Mouse (Mus musculus) ES-CJ7 (cell line): ENCODE measurements around the gene Rnpepl1.
"Not testable (repeated sequence)": the region's sequence is repeated elsewhere in the genome, so short reads cannot be mapped to it uniquely, and the experiment has no call there.

ENCODE experiments used
- DNase-seq: peaks from one replicate; pipeline ENCODE4 v3.0.0; 2011; ENCODE audit warnings: low read depth, low spot score

Rnpepl1 gene

GRCm38 (mm10) chr1:92936467-92936866 lies 25.9 kb downstream of the Rnpepl1 start:
- DNase-seq = no peak

- no peak for DNase-seq
These were observed 27.2 kb downstream of the Rnpepl1 start for GRCm38 (mm10) chr1:92937797-92938196.

DNA sequence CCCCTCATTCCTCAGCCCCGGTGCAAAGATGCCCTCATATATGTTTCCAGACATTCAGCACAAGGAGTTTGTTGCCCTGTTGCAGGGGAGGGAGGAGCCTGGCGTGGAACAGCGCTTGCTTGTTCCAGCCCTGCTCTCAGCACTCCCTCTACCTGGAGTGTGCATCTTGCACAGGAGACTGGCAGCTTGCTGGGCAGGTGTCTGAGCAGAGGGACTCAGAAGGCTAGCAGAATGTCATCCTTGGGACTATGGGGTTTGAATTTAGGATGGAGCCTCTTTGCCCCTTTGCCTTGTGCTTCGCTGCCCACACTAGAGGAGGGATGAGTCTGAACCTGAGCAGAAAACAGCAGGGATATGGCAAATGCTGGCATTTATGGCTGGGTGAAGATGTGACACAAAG lies 29.2 kb downstream of the Rnpepl1 start:
- no peak for DNase-seq

DNA sequence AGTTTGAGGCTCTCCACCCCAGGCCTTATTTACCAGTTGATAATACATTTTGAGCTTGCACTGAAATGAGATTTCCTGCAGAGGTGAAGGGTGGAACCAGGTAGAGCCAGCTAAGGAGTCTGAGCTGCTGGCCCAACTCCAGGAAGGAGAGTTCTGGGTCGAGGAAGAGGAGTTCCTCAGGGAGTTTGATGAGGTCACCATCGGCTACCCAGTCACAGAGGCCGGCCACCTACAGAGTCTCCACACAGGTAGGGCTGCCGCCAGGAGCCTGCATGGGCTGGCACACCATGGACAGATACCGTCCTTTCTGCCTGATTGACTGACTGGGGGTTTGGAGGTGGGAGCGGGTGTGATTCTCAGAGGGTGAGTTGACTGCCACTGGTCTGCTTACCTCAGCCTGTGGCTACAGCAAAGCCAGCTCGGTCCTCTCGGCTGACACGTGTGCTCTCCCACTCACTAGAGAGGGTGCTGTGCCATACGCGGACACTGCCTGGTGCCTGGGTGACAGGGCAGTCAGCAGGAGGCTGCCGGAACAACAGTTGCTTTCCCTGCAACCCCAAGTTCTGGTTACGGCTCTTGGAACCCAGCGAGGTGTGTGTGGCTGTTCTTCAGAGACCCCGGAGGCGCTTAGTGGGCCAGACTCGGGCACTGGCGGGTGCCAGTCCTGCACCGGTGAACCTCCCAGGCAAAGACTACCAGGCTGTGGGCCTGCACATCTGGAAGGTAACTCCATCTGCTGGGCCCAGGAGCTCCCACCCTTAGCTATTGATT lies 32.8 kb downstream of the Rnpepl1 start:
- no peak for DNase-seq

DNA sequence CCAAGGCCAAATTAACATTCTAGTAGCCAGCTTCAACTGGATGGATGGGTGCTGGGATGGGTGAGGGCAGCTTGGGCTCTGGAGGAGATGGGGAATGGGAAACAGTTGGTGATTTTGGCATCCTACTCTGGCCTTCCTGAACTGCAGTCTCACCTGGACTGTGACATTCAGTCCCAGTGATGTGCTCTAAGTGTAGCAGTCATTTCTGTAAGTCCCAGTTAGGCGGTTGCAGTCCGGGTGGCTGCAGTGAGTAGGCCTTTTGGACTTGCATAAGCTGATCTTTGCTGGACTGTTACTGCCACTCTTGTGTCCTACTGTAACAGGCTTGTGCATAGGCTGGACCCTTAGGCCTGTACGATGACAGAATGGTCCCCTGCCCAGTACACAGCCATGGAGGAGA lies 37.4 kb downstream of the Rnpepl1 start:
- DNase-seq = no peak

DNA sequence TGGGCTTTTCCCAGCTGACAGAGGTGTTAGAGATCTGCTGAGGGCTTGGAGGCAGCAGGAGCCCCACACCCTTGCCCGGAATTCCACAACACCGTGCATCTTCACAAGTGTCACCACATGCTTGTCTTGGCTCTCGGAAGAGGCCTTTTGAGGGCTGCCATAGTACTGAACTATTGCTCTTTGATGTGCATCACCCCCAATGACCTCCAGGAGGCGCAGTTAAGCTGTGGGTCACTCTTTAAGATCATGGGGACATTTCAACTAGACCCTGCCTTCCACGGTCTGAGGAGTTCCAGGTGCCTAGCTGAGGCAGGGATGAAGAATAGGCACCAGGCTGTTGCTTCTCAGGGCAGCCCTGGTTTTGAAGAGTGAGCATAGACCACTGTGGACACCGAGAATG lies 38.8 kb downstream of the Rnpepl1 start:
- peak; percentile 74 for DNase-seq

DNA sequence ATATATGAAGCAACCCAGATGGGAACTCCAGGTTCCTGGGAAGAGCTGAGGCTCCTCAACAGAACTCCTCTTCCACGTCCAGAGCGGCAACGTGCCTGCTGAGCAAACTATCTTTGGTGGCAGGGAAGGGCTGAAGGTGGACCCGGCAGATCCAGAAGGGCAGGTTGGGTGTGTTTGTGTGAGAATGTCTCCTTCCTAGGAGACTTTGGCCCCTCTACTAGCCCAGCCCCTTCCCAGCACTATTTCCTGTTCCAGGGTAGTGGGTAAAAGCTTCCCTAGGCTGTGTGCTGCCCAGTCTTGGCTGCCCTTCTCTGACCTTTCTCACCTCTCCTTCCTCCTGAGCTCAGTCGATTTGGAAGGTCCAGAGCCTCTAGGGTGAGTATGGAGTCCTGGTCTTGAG lies 40.0 kb downstream of the Rnpepl1 start, which contains the start of gene Gpr35:
Gene Gpr35 (plus strand): TSS at position 259 of the 400 bp plus-strand sequence.
- no peak for DNase-seq

DNA sequence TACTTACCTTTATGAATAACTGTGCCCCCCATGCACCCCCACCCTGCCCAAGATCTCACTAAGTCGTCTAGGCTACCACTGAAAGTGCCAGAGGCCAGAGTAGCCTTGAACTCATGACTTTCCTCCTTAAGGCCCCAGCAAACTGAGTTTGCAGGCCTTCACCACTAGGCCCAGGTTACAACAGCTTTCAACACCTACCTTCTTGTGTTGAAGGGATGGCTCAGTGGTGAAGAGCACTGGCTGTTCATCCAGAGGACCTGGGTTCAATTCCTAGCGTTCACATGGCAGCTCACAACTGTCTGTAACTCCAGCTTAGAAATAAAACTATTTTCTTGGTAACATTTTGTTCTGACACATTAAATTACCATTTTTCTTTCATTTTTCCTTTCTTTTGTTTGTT lies 43.1 kb downstream of the Rnpepl1 start:
- DNase-seq = no peak

- not testable (repeated sequence) for DNase-seq
These were observed 46.2 kb downstream of the Rnpepl1 start for GRCm38 (mm10) chr1:92956571-92957335.

DNA sequence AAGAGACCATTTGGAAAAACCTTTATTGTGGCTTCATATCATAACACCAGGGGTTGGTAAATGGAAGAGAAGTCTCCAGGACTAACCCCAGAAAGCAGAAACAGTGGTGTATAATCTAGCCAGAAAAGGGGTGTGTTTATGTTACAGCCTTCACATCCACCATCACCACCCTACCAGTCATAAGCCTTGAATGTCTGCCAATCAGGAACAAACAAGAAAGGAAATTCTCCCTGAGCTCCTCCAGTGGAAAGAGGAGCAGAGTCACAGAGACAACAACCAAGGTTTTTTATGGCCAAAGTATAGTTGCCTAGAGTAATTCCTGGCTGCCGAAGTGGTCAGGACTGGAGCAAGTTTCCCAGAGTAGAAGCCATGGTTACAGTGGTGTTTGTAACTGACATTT lies 48.4 kb downstream of the Rnpepl1 start:
- no peak for DNase-seq

GRCm38 (mm10) chr1:92970791-92971190 lies 60.2 kb downstream of the Rnpepl1 start:
- not testable (repeated sequence) for DNase-seq

- no peak for DNase-seq
These were observed 61.6 kb downstream of the Rnpepl1 start for GRCm38 (mm10) chr1:92971879-92972795.

GRCm38 (mm10) chr1:92972854-92973253 lies 62.3 kb downstream of the Rnpepl1 start:
- no peak for DNase-seq
